Mouse (Mus musculus): ENCODE measurements around the gene Svs1. TPM values are rescaled to one million over a fixed set of nuclear protein-coding genes. Genes with fewer than 3 reads are reported as not detected.
"Not testable (repeated sequence)": the region's sequence is repeated elsewhere in the genome, so short reads cannot be mapped to it uniquely, and the experiment has no call there.

Gene Svs1
- total RNA-seq (2017), result not detected in 2 replicates

DNA sequence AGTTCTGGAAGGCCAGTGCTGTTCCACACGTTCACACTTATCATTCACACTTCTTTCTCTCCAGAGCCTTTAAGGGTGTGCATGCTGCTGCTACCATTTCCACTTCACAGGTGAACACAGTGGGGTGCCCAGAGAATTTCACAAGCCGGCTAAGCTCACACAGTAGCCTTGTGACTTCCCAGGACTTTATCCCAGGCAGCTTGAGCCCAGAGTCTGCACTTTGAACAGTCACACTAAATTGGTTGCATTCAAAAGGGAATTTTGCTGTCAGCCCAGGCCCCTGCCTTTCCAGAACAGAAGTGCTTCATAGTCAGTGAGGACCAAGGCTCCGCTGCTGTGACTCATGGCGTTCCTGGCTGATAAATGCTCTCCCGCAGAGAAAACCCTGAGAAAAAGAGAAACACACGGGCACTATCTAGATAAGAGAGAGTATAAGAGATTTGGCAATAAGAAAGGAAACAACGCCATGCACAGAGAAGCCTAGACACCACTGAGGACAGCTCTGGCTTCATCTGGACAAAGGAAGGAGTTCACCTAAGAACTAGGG, at the start of gene Svs1:
Gene Svs1 (plus strand): TSS at position 418 of the 547 bp plus-strand sequence.
- no peak for ATAC-seq (replicated peaks; ENCODE audit: low read depth, poor library complexity, severe bottlenecking)

- no peak for ATAC-seq (replicated peaks; ENCODE audit: low read depth, poor library complexity, severe bottlenecking)
These were observed 37.1 kb upstream of the Svs1 start for GRCm38 (mm10) chr6:48949596-48949995.

DNA sequence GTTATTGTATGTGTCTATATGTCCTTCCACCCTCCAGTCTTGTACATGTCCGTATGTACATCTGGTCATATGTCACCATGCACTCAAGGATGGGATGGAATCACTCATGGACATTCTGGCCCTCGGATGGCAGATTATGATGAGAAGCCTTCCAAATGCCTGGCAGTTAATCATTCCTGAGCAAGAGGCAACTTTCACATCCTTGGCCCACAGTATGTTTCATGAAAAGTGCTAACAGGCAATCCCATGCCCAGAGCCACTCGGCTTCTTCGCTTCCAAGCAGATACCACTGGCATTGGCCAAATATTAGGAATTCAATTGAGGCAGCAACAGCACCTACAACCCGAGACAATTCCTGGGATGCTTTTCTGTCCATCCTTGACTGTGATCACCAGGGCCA, 36.0 kb upstream of the Svs1 start:
- ATAC-seq (replicated peaks; ENCODE audit: low read depth, poor library complexity, severe bottlenecking), result no peak

- ATAC-seq (replicated peaks; ENCODE audit: low read depth, poor library complexity, severe bottlenecking), result peak; percentile 87
These were observed 35.0 kb upstream of the Svs1 start for GRCm38 (mm10) chr6:48951630-48952029.

GRCm38 (mm10) chr6:48953220-48953619, 33.4 kb upstream of the Svs1 start:
- ATAC-seq (replicated peaks; ENCODE audit: low read depth, poor library complexity, severe bottlenecking), result no peak

GRCm38 (mm10) chr6:48954211-48954610, 32.5 kb upstream of the Svs1 start:
- no peak for ATAC-seq (replicated peaks; ENCODE audit: low read depth, poor library complexity, severe bottlenecking)

GRCm38 (mm10) chr6:48954946-48955345, 31.7 kb upstream of the Svs1 start:
- ATAC-seq (replicated peaks; ENCODE audit: low read depth, poor library complexity, severe bottlenecking), result peak; percentile 52; the same call in 1 of the 2 replicates

DNA sequence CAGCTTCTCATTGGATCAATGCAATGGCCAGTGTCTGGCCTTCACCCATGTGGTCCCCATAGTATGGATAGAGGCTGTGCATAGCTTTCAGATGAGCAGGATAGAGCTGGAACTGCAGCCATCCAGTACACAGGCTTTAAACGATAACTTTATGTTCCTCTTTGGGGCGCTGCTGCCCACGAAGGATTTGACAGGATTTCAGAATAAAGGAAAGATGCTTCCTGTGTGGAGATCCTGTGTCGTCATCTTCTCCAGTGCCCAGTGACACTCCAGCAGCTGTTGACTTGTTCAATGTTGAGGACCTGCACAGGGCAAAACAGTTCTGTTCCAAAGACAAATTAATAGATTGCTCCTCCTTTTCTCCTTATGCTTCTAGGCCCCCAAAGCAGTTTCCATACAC, 29.9 kb upstream of the Svs1 start:
- peak; percentile 45; the same call in 1 of the 2 replicates for ATAC-seq (replicated peaks; ENCODE audit: low read depth, poor library complexity, severe bottlenecking)

GRCm38 (mm10) chr6:48958053-48958452, 28.6 kb upstream of the Svs1 start:
- peak; percentile 56 for ATAC-seq (replicated peaks; ENCODE audit: low read depth, poor library complexity, severe bottlenecking)

GRCm38 (mm10) chr6:48959151-48959550, 27.5 kb upstream of the Svs1 start:
- ATAC-seq (replicated peaks; ENCODE audit: low read depth, poor library complexity, severe bottlenecking), result not testable (repeated sequence)

GRCm38 (mm10) chr6:48966696-48967095, 20.0 kb upstream of the Svs1 start:
- not testable (repeated sequence) for ATAC-seq (replicated peaks; ENCODE audit: low read depth, poor library complexity, severe bottlenecking)

- ATAC-seq (replicated peaks; ENCODE audit: low read depth, poor library complexity, severe bottlenecking), result peak; percentile 82
These were observed 18.8 kb upstream of the Svs1 start for GRCm38 (mm10) chr6:48967868-48968267.

- ATAC-seq (replicated peaks; ENCODE audit: low read depth, poor library complexity, severe bottlenecking), result no peak
These were observed 12.0 kb upstream of the Svs1 start, which contains the start of gene Doxl2 for GRCm38 (mm10) chr6:48974663-48975062. Gene Doxl2 (plus strand): TSS chr6:48974963.

DNA sequence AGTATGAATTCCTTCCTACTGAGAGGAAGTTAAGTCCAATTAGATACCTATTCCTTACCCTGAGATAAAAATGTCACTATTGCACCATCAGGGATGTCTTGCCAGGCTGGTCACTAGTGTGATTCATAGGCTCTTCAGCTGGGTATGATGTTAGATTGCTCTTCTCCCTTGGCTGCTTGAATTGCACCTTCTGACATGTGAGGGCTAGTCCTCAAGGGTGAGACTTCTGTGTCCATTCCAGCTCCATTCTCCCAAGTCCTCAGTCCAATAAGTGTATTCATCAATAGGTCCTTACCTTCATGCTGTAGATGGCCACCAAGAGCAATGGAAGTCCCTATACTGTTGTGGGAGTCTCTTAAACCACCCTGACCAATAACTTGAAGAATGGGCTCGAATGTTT, 7.0 kb upstream of the Svs1 start:
- ATAC-seq (replicated peaks; ENCODE audit: low read depth, poor library complexity, severe bottlenecking), result no peak

GRCm38 (mm10) chr6:48982305-48982704, 4.4 kb upstream of the Svs1 start:
- ATAC-seq (replicated peaks; ENCODE audit: low read depth, poor library complexity, severe bottlenecking), result no peak

GRCm38 (mm10) chr6:48989971-48990370, 3.3 kb downstream of the Svs1 start:
- no peak for ATAC-seq (replicated peaks; ENCODE audit: low read depth, poor library complexity, severe bottlenecking)

GRCm38 (mm10) chr6:48991991-48992390, 5.3 kb downstream of the Svs1 start:
- no peak for ATAC-seq (replicated peaks; ENCODE audit: low read depth, poor library complexity, severe bottlenecking)

- ATAC-seq (replicated peaks; ENCODE audit: low read depth, poor library complexity, severe bottlenecking), result no peak
These were observed 11.5 kb downstream of the Svs1 start for GRCm38 (mm10) chr6:48998186-48998585.

DNA sequence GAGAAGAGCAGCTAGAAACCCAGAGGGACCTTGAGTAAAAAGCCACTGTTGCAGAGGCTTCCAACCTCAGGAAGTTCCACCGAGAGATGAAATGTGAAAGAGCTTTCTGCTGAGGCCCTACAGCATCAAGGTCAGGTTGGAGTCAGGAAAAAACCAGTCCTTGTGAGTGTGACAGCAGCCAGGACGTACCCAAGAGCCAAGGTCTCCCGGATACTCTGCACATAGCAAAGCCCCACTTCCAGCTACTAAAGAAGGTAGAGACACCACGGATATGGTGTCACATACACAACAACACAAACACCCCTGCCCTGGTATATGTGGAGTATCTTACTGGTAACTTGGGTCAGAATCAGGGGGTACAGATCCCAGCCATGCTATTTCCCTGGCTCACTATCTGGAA, 12.1 kb downstream of the Svs1 start:
- ATAC-seq (replicated peaks; ENCODE audit: low read depth, poor library complexity, severe bottlenecking), result no peak

DNA sequence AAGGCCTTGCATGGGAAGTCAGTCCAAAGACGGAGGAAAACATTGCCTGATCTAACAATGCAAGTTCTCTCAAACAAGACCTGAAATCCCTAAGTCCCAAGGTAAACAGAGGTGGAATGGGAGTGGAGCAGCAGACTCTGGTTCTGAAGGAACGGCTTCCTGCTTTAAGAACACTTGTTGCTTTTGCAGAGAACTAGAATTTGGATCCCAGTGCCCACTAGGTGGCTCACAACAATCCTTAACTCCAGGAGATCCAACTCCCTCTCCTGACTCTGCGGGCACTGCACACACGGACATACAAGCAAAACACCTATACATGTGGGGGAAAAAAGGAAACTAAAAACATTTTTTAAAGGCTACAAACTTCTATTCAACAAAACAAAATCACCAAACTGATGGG, 16.7 kb downstream of the Svs1 start:
- no peak for ATAC-seq (replicated peaks; ENCODE audit: low read depth, poor library complexity, severe bottlenecking)

- peak; percentile 97 for ATAC-seq (replicated peaks; ENCODE audit: low read depth, poor library complexity, severe bottlenecking)
These were observed 21.3 kb downstream of the Svs1 start for GRCm38 (mm10) chr6:49007981-49008380.

DNA sequence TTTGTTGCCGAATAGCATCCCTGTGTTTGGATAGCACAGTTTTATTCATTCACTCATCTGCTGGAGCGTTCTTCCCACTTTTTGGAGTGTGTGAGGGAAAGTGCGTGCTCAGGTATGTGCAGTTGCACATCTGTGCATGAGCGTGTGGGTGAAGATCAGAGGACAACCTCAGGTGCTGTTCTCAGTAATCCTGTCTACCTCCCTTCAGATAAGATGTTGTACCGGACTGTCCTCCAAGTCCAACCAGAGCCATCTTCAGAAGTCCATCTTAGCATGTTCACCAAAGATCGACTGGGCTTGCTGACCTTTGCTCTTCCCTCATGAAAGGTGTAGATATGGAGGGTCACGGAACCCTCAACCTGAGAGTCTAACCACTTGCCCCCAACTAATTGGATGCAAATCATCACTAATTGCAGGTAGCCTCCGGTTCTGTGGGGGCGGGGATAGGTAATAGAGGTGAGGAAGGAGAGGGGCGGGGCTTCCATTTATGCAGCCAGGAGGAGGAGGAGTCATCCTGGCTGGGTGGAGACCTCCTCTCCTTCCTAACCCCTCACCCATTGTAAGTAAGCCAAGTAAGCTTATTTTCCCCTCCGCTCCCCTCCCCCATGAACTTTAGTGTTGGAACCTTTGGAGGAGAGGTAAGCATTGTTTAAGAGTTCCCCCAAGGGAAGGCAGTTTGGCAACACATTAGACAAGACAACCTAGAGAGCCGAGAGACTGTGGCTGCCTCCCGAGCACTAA, 21.9 kb downstream of the Svs1 start:
- no peak for ATAC-seq (replicated peaks; ENCODE audit: low read depth, poor library complexity, severe bottlenecking)

All from common myeloid progenitor, adult 5-6 weeks (primary cell).